Mouse (Mus musculus) stomach, embryonic 14.5 days (tissue): Measurements from ENCODE around the gene Slc23a2. TPM values are rescaled to one million over a fixed set of nuclear protein-coding genes. Genes with fewer than 3 reads are reported as not detected.

ENCODE experiments used
- ATAC-seq: fragments of 200-750 bp; cut with Nextera tagmentation; 2 replicates; pipeline ENCODE4 v1.8.0; 2017; ENCODE audit warnings: low read depth, moderate TSS enrichment; ENCODE audit not compliant: insufficient number of reproducible peaks, insufficient read depth, low FRiP score
- H3K27ac ChIP-seq: fragments of 300-500 bp; sonication (generic); 2 replicates; pipeline ENCODE4 v1.5.1; 2014; ENCODE audit warnings: mild to moderate bottlenecking, low read length, moderate library complexity, mixed read lengths
- H3K27me3 ChIP-seq: fragments of 300-500 bp; sonication (generic); 2 replicates; pipeline ENCODE4 v1.6.1; 2014; ENCODE audit warnings: low read length, control low read depth, mixed read lengths; ENCODE audit not compliant: control insufficient read depth, insufficient read depth
- H3K36me3 ChIP-seq: fragments of 300-500 bp; sonication (generic); 2 replicates; pipeline ENCODE4 v1.6.1; 2014; ENCODE audit warnings: mild to moderate bottlenecking, control low read depth, low read length, moderate library complexity, mixed read lengths; ENCODE audit not compliant: control insufficient read depth, insufficient read depth
- H3K4me1 ChIP-seq: fragments of 300-500 bp; sonication (generic); 2 replicates; pipeline ENCODE4 v1.6.1; 2014; ENCODE audit warnings: low read length, control low read depth, mixed read lengths; ENCODE audit not compliant: control insufficient read depth, insufficient read depth
- H3K4me2 ChIP-seq: fragments of 300-500 bp; sonication (generic); replicated peaks from 2 replicates; pipeline ENCODE4 v1.6.1; 2014; ENCODE audit warnings: low read depth, low read length, control low read depth
- H3K4me3 ChIP-seq: fragments of 300-500 bp; sonication (generic); 2 replicates; pipeline ENCODE4 v1.5.1; 2014; ENCODE audit warnings: low read depth, low read length, control low read depth
- H3K9ac ChIP-seq: fragments of 300-500 bp; sonication (generic); replicated peaks from 2 replicates; pipeline ENCODE4 v1.6.1; 2014; ENCODE audit warnings: low read depth, mild to moderate bottlenecking, control low read depth, low read length, moderate library complexity, mixed read lengths
- H3K9me3 ChIP-seq: fragments of 300-500 bp; sonication (generic); 2 replicates; pipeline ENCODE4 v1.6.1; 2016; ENCODE audit warnings: low read depth, low read length, control low read depth; ENCODE audit not compliant: control insufficient read depth
- WGBS: fragments of 180-500 bp; shearing (Covaris S2); extraction: QIAGEN DNeasy Blood & Tissue Kit; methylation state at CpG from one replicate; pipeline ENCODE4 v1.1.7; 2014; 5-methylcytosine and 5-hydroxymethylcytosine counted together
- polyA plus RNA-seq: library from polyadenylated mRNA; unstranded; fragments of >200 nt; fragmentation: Nextera tagmentation; extraction: Ambion mirVana; gene quantifications from 2 replicates; pipeline ENCODE4 v1.2.1, GENCODE M21; 2014

The Slc23a2 gene
- polyA plus RNA-seq, 1 experiment from 2014 or later: 12.4 TPM

GRCm38 (mm10) chr2:132017611-132018010 is 127.3 kb downstream of the Slc23a2 start:
- no peak overlapping the region for H3K4me3 ChIP-seq
- H3K4me2 ChIP-seq: no peak overlapping the region
- ATAC-seq: no peak
- H3K9ac ChIP-seq: no peak overlapping the region
- H3K36me3 ChIP-seq: no peaks in the 10 kb centered on the region
- H3K4me1 ChIP-seq: peaks cover 2% of the 10 kb centered on the region; the same call in 1 of the 2 replicates
- H3K9me3 ChIP-seq: no peaks in the 10 kb centered on the region
- H3K27me3 ChIP-seq: no peaks in the 10 kb centered on the region
- H3K27ac ChIP-seq: no peak overlapping the region
- 27% methylated on average over 7 of the region's 7 CpGs for WGBS

GRCm38 (mm10) chr2:132016034-132016433 is 128.9 kb downstream of the Slc23a2 start:
- ATAC-seq: no peak
- H3K9me3 ChIP-seq: no peaks in the 10 kb centered on the region
- WGBS: 88% methylated on average over 1 of the region's 1 CpGs

DNA sequence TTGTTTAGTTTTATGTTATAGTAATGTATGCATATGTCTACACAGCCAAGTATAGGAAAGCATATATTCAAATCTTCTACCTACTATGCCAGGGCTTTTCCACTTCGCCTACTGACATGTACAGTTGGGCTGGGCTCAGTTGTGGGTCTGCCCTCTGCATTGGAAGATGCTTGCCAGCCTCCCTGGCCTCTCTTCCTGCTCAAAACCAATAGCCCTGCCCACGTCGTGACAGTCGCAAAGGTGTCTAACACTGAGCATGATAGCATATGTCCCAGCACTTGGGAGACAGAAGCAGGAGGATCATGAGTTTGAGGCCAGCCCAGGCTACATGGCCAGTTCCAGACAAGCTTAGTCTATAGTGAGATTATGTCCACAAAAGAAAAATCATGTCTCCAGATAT is 131.8 kb downstream of the Slc23a2 start:
- Histone ChIP-seq H3K27me3 (no peaks in the 10 kb centered on the region), H3K4me3 (no peak overlapping the region), H3K9ac (no peak overlapping the region), H3K9me3 (no peaks in the 10 kb centered on the region), H3K4me2 (no peak overlapping the region), H3K36me3 (no peaks in the 10 kb centered on the region), H3K4me1 (no peaks in the 10 kb centered on the region; the same call in 1 of the 2 replicates), H3K27ac (no peak overlapping the region)
- ATAC-seq: no peak
- 88% methylated on average over 4 of the region's 4 CpGs for WGBS

More at GRCm38 (mm10) chr2:132016034-132016433, 128.9 kb downstream of the Slc23a2 start:
- Histone ChIP-seq H3K4me3 (no peak overlapping the region), H3K9ac (no peak overlapping the region), H3K27me3 (no peaks in the 10 kb centered on the region), H3K36me3 (no peaks in the 10 kb centered on the region), H3K27ac (no peak overlapping the region), H3K4me1 (peaks cover 1% of the 10 kb centered on the region; the same call in 1 of the 2 replicates), H3K4me2 (no peak overlapping the region)

GRCm38 (mm10) chr2:132010781-132011180 is 134.1 kb downstream of the Slc23a2 start:
- no peak for ATAC-seq
- whole genome bisulfite sequencing: 84% methylated on average over 2 of the region's 2 CpGs
- H3K9me3 ChIP-seq: no peaks in the 10 kb centered on the region
- no peak overlapping the region for H3K4me2 ChIP-seq
- no peak overlapping the region for H3K27ac ChIP-seq
- no peaks in the 10 kb centered on the region for H3K36me3 ChIP-seq
- no peak overlapping the region for H3K4me3 ChIP-seq
- H3K4me1 ChIP-seq: no peaks in the 10 kb centered on the region
- H3K27me3 ChIP-seq: no peaks in the 10 kb centered on the region
- H3K9ac ChIP-seq: no peak overlapping the region

- H3K27ac ChIP-seq: no peak overlapping the region
- no peaks in the 10 kb centered on the region for H3K36me3 ChIP-seq
- H3K27me3 ChIP-seq: no peaks in the 10 kb centered on the region
- no peak overlapping the region for H3K9ac ChIP-seq
- H3K4me1 ChIP-seq: no peaks in the 10 kb centered on the region
- ATAC-seq: no peak
- no peaks in the 10 kb centered on the region for H3K9me3 ChIP-seq
- no peak overlapping the region for H3K4me3 ChIP-seq
- 39% methylated on average over 4 of the region's 4 CpGs for WGBS
- H3K4me2 ChIP-seq: no peak overlapping the region
Measured at GRCm38 (mm10) chr2:132008186-132008585, 136.7 kb downstream of the Slc23a2 start.

GRCm38 (mm10) chr2:132007475-132007819 is 137.5 kb downstream of the Slc23a2 start:
- Histone ChIP-seq H3K4me3 (no peak overlapping the region), H3K27ac (no peak overlapping the region), H3K4me2 (no peak overlapping the region), H3K36me3 (no peaks in the 10 kb centered on the region), H3K9me3 (no peaks in the 10 kb centered on the region), H3K27me3 (no peaks in the 10 kb centered on the region), H3K4me1 (no peaks in the 10 kb centered on the region), H3K9ac (no peak overlapping the region)
- WGBS: 43% methylated on average over 6 of the region's 6 CpGs
- ATAC-seq: no peak

DNA sequence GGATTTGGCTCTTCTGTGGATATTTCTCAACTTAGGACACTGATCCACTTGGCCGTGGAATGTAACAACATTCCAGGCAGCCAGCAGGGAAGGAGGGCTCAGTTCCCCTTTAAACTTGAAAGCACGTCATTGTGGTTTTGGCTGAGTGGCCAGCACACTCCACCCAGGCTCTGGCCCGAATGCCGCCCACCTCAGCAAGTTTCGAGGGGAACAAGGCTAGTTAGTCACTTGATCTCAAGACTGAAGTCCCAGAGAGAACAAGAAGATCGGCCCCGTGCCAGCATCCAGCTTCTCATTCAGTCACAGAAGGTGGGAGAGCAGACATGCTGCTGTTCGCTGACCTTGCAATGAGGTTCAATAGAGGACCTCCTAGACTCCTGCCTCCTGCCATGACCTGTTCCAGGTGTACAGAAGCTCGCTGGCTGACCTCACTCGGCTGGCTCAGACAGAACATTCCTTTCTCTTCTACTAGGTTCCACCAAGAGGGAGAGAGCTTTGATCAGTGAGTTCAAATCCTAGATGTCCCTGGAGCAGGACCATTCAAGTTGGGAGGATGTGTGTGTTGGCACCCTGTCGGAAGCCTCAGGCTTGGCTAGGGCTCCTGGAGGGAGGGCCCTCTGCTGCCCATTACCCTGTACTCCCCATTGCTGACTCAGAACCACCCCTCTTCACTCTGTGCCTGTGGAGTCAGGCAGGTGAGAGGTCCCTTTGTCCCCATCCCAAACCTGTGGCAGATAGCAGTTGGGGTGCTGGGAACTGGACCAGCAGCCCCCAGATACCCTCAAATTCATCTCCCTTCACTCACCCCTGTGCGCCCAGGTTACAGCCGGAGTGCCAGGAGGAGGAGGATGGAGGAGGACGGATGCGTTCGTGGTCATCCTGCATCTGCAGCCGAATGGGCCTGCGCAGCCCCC is 138.1 kb downstream of the Slc23a2 start:
- 0 out of 2 replicates have a peak, but pooled peaks have one; percentile 8 for ATAC-seq
- Histone ChIP-seq H3K9me3 (no peaks in the 10 kb centered on the region), H3K27me3 (no peaks in the 10 kb centered on the region), H3K4me3 (no peak overlapping the region), H3K27ac (no peak overlapping the region), H3K4me1 (0 out of 2 replicates have a peak, but pooled peaks cover 1% of the 10 kb centered on the region), H3K36me3 (no peaks in the 10 kb centered on the region), H3K9ac (no peak overlapping the region), H3K4me2 (no peak overlapping the region)
- WGBS: 74% methylated on average over 18 of the region's 18 CpGs

DNA sequence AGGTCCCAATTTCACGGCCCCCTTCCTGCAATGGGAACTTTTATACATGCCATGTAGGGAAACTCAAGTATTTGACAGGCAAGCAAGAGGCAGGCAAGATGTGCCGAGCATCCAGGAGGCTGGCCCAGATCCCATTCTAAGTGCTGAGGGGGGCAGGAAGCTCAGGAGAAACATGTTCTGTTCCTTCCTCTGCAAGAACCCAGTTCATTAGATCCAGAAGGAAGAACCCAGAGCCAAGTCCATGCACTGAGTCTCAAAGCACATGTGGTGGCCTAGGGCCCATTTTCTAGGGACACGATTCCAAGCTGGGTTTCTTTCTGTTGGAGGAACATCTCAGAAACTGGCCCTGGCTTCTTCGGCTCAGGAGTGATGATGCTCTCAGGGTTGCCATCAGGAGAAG is 139.5 kb downstream of the Slc23a2 start:
- H3K27me3 ChIP-seq: no peaks in the 10 kb centered on the region
- no peak overlapping the region for H3K9ac ChIP-seq
- no peak for ATAC-seq
- H3K9me3 ChIP-seq: no peaks in the 10 kb centered on the region
- 0 out of 2 replicates have a peak, but pooled peaks cover 3% of the 10 kb centered on the region for H3K4me1 ChIP-seq
- H3K27ac ChIP-seq: no peak overlapping the region
- no peaks in the 10 kb centered on the region for H3K36me3 ChIP-seq
- WGBS: 85% methylated on average over 4 of the region's 4 CpGs
- H3K4me3 ChIP-seq: no peak overlapping the region
- no peak overlapping the region for H3K4me2 ChIP-seq
